Mouse (Mus musculus) left cerebral cortex, adult 9 months (tissue): Measurements from ENCODE around the gene Nceh1.
A peak's percentile ranks its signal among the peaks of the same experiment; 100 is the strongest.

ENCODE experiments used
- DNase-seq, 2 experiments: peaks; one replicate each; pipeline ENCODE4 v3.0.0; 2022; ENCODE audit warnings: low spot score in 2 of 2

Nceh1 gene

DNA sequence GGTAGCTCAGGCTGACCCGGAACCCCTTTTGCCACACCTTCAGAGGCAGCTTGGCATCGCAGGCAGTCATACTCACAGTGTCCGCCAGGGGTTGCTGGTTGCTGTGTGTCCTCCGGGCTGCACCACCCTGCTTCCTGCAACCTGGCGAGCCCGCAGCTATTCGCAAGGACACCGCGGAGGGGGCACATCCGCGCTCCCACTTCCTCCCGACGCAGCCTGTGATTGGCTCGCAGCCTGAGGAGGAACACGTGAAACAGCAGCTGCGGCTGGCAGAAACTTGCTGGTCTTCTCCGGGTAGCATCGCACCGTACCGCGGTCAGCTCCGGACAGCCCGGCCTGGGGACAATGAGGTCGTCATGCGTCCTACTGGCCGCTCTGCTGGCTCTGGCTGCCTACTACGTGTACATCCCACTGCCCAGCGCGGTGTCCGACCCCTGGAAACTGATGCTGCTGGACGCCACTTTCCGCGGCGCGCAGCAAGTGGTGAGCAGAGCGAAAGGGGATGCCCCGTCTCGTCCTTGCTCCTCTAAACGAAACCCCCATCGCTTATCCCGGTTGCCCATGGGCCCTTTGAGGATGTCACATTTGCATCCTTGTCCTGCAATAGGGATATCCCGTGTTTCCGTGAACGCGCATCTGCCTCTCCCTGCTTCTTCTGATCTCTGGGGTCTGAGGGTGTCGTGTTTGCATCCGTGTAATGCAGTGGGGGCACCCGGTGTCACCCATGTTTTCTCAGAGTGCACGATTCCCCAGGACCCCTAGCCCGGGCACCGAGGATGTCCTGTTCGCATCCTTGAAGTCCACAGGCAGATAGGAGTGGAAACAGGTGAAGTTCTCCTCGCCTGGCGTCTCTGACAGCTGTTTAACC is at the start of gene Nceh1:
Nceh1 (plus strand) TSS at position 233 of the 868 bp plus-strand sequence.
- peak; percentile 91 to 98 for DNase-seq

DNA sequence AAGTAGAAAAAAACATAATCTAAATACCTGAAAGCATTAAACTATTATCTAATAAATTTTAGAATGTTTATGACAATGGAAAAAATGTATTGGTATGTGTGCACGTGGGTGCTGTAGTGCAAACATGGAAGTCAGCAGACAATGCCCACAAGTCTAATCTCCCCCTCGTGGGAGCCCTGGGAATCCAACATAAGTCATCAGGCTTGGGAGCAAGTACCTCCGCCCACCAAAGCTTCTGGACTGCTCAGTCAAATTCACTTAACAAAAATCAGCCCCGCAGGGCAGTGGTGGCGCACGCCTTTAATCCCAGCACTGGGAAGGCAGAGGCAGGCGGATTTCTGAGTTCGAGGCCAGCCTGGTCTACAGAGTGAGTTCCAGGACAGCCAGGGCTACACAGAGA is 42.7 kb upstream of the Nceh1 start:
- no peak for DNase-seq

DNA sequence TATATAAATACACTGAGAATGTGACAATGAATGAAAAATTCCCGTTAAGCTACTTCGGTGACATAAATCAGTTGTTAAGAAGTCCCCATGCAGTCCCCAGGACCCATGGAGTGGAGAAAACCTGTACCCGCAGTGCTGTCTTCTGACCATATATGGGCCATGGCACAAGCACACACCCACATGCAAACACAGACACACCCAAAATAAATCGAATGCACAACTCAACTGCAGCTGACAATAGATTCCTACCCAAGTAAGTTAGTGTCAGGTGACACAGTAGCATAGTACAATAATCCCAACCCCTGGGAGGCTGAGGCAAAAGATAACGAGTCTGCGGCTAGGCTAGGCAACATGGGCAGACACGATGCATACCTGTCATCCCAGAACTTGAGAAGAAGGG is 39.2 kb upstream of the Nceh1 start:
- DNase-seq, result no peak

DNA sequence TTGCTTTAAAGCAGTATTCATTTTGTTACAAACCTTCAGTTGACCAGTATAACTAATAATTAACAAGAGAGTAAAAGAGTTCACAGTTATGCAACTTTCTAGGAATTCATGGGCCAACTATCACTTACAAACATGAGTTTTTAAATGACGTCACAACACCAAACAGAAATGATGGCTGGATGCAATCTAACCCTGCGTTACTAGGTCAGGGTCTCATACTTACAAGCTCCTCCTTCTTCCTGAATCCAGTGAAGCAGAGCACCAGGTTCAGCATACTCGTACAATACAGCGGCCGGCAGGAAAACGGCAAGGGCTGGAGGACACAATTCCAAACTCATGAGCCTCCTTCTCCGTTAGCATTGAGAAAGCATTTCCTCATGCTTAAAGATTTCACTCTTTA is 37.0 kb upstream of the Nceh1 start:
- DNase-seq, result no peak

GRCm38 (mm10) chr3:27153191-27153671 is 29.5 kb upstream of the Nceh1 start:
- no peak for DNase-seq

- peak; percentile 97 to 100 for DNase-seq
Measured at GRCm38 (mm10) chr3:27153701-27154209, 29.0 kb upstream of the Nceh1 start, which contains the start of gene Ect2. TSS of gene Ect2 (minus strand) at chr3:27153878.

GRCm38 (mm10) chr3:27154280-27154679 is 28.5 kb upstream of the Nceh1 start:
- DNase-seq, result no peak

- DNase-seq, result no peak
Measured at GRCm38 (mm10) chr3:27155051-27155855, 27.5 kb upstream of the Nceh1 start.

DNA sequence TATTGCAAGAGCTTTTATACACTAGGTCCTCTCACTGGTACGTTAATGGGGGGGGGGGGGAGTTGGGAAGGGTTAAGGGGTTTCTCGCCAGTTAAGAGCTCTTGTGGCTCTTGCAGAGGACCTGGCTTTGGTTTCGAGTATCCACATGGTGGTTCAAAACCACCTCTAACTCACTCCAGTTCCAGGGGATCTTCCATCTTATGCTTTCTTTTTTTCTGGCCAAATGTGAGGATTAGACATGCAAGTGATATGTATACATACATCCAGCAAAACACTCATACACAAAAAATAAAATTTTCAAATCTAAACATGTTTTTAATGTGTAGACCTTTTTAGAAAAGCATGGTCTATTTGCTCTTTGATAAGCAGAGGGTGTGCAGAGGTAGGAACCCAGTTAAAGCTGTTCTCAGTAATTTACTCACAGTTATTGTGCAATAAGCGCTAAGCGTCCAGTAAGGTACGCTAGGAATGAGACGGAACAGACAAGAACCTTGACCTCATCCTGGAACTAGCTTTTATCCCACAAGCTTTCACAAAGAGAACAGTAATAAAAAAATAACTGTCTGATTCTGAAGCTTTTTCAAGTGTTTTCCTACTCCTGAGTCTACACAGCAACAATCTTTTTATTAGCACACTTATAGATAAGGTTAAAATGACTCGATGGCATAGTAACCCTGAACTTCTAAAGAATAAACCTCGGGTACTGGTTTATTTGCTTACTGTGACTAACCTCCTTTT is 26.7 kb upstream of the Nceh1 start:
- DNase-seq, result no peak

DNA sequence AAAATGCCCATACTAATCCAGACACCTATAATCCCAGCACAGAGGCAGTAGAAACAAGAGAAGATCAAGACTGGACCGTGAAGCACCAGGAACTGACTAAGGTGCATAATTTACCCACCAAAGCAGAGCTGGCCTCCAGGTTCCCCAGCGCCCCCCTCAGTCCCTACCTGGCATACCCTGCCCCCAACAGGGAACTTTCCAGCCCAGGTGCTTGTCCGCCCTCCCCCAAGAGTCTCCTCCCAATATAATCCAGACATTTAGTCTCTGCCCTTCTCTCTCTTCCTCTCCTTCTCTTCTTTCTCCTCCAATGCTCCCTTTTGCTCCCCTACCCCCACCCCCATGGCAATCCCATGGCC is 26.2 kb upstream of the Nceh1 start:
- DNase-seq, result no peak

- DNase-seq, result no peak
Measured at GRCm38 (mm10) chr3:27158910-27159309, 23.9 kb upstream of the Nceh1 start.

- DNase-seq, result no peak
Measured at GRCm38 (mm10) chr3:27161645-27162409, 20.9 kb upstream of the Nceh1 start.

- no peak for DNase-seq
Measured at GRCm38 (mm10) chr3:27162410-27162804, 20.4 kb upstream of the Nceh1 start.

GRCm38 (mm10) chr3:27165481-27166065 is 17.2 kb upstream of the Nceh1 start:
- no peak for DNase-seq

DNA sequence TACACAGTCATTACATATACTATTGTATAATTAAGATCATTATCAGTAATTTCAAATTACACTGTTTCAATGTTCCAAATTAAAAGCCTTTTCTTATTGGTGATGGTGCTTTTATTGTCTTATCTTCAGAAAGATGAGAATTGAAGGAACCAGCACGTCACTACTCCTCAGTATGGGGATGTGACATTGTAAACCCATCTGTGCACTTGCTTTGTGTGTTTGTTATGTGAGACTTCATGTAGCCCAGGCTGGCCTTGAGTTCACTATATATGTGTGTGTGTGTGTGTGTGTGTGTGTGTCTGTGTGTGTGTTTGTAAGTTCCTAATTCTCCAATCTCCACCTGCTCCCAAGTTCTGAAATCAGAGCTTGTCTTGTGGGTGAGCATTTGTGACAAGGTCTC is 12.5 kb upstream of the Nceh1 start:
- no peak for DNase-seq

- DNase-seq, result no peak
Measured at GRCm38 (mm10) chr3:27179711-27180110, 3.1 kb upstream of the Nceh1 start.

DNA sequence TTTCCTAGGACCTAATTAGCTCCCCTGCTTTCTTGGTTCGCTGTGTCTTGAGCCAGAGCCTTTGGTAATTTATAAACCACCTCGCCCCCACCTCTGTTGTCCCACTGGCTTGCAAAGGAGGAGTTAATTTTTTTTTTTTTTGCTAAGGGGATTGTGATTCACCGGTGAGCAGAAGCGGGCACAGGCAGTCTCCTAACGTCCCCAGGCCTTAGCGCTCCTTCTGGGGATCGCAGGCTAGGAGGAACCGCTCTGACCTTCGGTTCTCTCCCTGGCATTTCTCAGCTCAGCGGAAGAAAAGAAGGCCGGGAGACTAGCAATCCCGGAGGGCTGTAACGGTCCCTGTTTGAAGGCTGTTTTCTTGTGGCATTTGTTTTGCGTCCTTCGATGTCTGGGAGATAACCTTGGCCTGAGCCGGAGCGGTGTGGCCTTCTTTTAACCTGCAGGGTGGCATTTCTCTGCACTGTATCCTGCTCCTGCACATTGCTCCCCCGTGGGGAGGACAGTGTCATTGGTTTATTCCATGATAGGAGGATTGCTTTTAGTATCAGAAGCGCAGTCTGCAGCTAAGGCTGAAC is 923 bp downstream of the Nceh1 start:
- peak in 1 of 2 experiments; percentile 46 for DNase-seq

GRCm38 (mm10) chr3:27188386-27188785 is 5.6 kb downstream of the Nceh1 start:
- no peak for DNase-seq

GRCm38 (mm10) chr3:27189320-27190261 is 6.8 kb downstream of the Nceh1 start:
- peak in 1 of 2 experiments; percentile 89 for DNase-seq
